In the genomic region with DNA sequence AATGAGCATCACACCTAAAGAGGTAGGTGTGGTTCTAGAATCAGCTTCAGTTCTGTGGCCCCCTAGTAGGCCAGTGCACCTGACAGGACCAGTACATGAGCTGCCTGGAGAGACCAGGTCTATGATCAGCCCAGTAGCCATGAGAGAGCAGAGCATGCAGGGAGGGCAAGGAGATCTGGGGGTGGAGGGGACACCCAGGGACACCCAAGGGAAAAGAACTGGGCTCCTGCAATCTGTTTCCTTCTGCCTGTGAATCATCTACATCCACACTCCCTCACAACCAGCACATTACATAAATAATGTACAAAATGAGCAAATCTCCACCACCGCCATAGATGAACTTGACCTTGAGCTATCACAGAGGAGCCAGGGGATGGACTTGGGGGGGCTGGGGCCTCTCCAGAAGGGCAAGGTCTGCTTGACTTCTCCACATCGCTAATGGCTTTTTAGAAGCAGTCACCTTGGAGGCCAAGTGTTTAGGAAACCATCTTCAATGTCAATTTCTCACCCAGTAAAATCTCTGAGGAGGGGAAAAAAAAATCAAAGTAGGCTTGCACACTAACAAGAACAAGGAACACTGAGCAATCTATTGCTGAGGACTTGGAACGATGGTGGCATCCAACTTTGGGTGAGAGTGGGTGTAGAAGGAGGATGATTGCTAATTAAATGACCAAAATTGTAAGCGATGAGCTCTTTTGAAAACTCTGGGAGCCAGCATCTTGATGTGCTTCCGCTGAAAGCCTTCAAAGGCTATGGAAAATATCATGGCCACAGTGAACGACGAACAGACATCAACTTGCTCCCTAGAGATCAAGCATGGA, we compare ENCODE assay signal across 22 mouse cellular contexts.
DNase-seq lines count a peak whose midpoint lies in the region; ATAC-seq lines count a peak whose summit lies in the region.
"Had no signal": no experiment of that assay in that cellular context is flagged by ENCODE, and none has a peak within 500 bp of the region (broad histone marks: within the 10 kb centered on the region; RNA-seq: fewer than 3 reads in every experiment).

No protein-coding gene starts in this region.

- H3K9ac ChIP-seq in kidney, embryonic 16.5 days (replicated peaks; ENCODE audit: low read length): no peak overlapping the region
- no peak overlapping the region for H3K9ac ChIP-seq in kidney, embryonic 14.5 days (ENCODE audit: low read depth, low read length)
- H3K9ac ChIP-seq: forebrain, embryonic 12.5 days; heart, embryonic 12.5 days; hindbrain, embryonic 14.5 days; limb, embryonic 13.5 days; liver, embryonic 13.5 days; midbrain, embryonic 12.5 days had no signal

- ATAC-seq in kidney, embryonic 16.5 days (ENCODE audit: low FRiP score, low TSS enrichment): no peak
- no peak for ATAC-seq in kidney, embryonic 14.5 days (ENCODE audit: low FRiP score, low TSS enrichment)
- ATAC-seq: CD4-positive, CD25-positive, alpha-beta regulatory T cell, adult 4 months; Patski had no signal

- H3K4me2 ChIP-seq in kidney, embryonic 16.5 days (replicated peaks; ENCODE audit: low read depth, low read length): no peak overlapping the region
- H3K4me2 ChIP-seq in kidney, embryonic 14.5 days (replicated peaks; ENCODE audit: low read depth, low read length): no peak overlapping the region
- H3K4me2 ChIP-seq: forebrain, embryonic 12.5 days; heart, embryonic 12.5 days; hindbrain, embryonic 14.5 days; limb, embryonic 13.5 days; liver, embryonic 13.5 days; midbrain, embryonic 12.5 days had no signal

- peak; percentile 7 for DNase-seq in adrenal gland, postnatal 14 days
- DNase-seq in adrenal gland, postnatal 25 days: no peak
- DNase-seq in right cerebral cortex, adult 2 months (ENCODE audit: low spot score in 2 of 2): peak; percentile 52 to 72
- DNase-seq in right cerebral cortex, postnatal 10 days (ENCODE audit: low spot score in 2 of 2): no peak
- no peak for DNase-seq in cerebellum, adult 9-10 months
- no peak for DNase-seq in B cell, adult 2 months
- DNase-seq: adrenal gland, adult 8-10 months; cerebellum, adult 18-20 months; cerebellum, postnatal 36 days; gastrocnemius, adult 2 months; kidney, adult 8-10 months; liver, embryonic 13.5 days; thymus, postnatal 14 days had no signal

- H3K27me3 ChIP-seq in kidney, embryonic 16.5 days (ENCODE audit: insufficient read depth, low read length): no peaks in the 10 kb centered on the region
- no peaks in the 10 kb centered on the region for H3K27me3 ChIP-seq in kidney, embryonic 14.5 days (ENCODE audit: control insufficient read depth, insufficient read depth, low read length)
- H3K27me3 ChIP-seq: forebrain, embryonic 12.5 days; heart, embryonic 12.5 days; limb, embryonic 13.5 days; liver, embryonic 13.5 days; midbrain, embryonic 12.5 days; Patski had no signal

- H3K4me3 ChIP-seq in kidney, embryonic 16.5 days (ENCODE audit: low read length): no peak overlapping the region
- H3K4me3 ChIP-seq in kidney, embryonic 14.5 days (ENCODE audit: low read length): no peak overlapping the region
- H3K4me3 ChIP-seq: forebrain, embryonic 12.5 days; gastrocnemius, adult 2 months; heart, embryonic 12.5 days; limb, embryonic 13.5 days; liver, embryonic 13.5 days; midbrain, embryonic 12.5 days had no signal

- peaks cover 14% of the 10 kb centered on the region; the same call in 1 of the 2 replicates for H3K4me1 ChIP-seq in kidney, embryonic 16.5 days (ENCODE audit: insufficient read depth, low read length)
- H3K4me1 ChIP-seq in kidney, embryonic 14.5 days (ENCODE audit: control insufficient read depth, insufficient read depth, low read length): peaks cover 8% of the 10 kb centered on the region; the same call in 1 of the 2 replicates
- H3K4me1 ChIP-seq: forebrain, embryonic 12.5 days; heart, embryonic 12.5 days; midbrain, embryonic 12.5 days had no signal

- whole genome bisulfite sequencing in kidney, embryonic 16.5 days: 47% methylated on average over 7 of the region's 7 CpGs
- WGBS in kidney, embryonic 14.5 days: 50% methylated on average over 7 of the region's 7 CpGs

- H3K9me3 ChIP-seq in kidney, embryonic 16.5 days (ENCODE audit: low read length): no peaks in the 10 kb centered on the region
- no peaks in the 10 kb centered on the region for H3K9me3 ChIP-seq in kidney, embryonic 14.5 days (ENCODE audit: control insufficient read depth, low read length)
- H3K9me3 ChIP-seq: forebrain, embryonic 12.5 days; heart, embryonic 12.5 days; limb, embryonic 13.5 days; liver, embryonic 13.5 days; midbrain, embryonic 12.5 days had no signal

- H3K27ac ChIP-seq in kidney, embryonic 16.5 days (ENCODE audit: low read length): 0 out of 2 replicates have a peak overlapping the region, but pooled peaks have one; percentile 27
- no peak overlapping the region for H3K27ac ChIP-seq in kidney, embryonic 14.5 days (ENCODE audit: low read depth, low read length)
- H3K27ac ChIP-seq: forebrain, embryonic 12.5 days; gastrocnemius, adult 2 months; hindbrain, embryonic 14.5 days; limb, embryonic 13.5 days; liver, embryonic 13.5 days; midbrain, embryonic 12.5 days had no signal

- H3K36me3 ChIP-seq in kidney, embryonic 16.5 days (ENCODE audit: insufficient read depth, low read length): no peaks in the 10 kb centered on the region
- no peaks in the 10 kb centered on the region for H3K36me3 ChIP-seq in kidney, embryonic 14.5 days (ENCODE audit: control insufficient read depth, insufficient read depth, low read length)
- H3K36me3 ChIP-seq: forebrain, embryonic 12.5 days; heart, embryonic 12.5 days; limb, embryonic 13.5 days; liver, embryonic 13.5 days; midbrain, embryonic 12.5 days had no signal

Comparison
In these comparisons a context has a peak if more than half of its experiments do, and no peak if none do; other contexts are left out.
1. DNase-seq: peak in adrenal gland, postnatal 14 days (single experiment) and right cerebral cortex, adult 2 months (2 of 2); none in adrenal gland, postnatal 25 days (single experiment), right cerebral cortex, postnatal 10 days (0 of 2), cerebellum, adult 9-10 months (single experiment) and B cell, adult 2 months (0 of 2).